Mouse (Mus musculus) heart, postnatal 0 days (tissue): Measurements from ENCODE around the gene Pon2. TPM values are rescaled to one million over a fixed set of nuclear protein-coding genes. Genes with fewer than 3 reads are reported as not detected.
"Not testable (repeated sequence)": the region's sequence is repeated elsewhere in the genome, so short reads cannot be mapped to it uniquely, and the experiment has no call there.

Experiments
- ATAC-seq: fragments of 200-750 bp; cut with Nextera tagmentation; 2 replicates; pipeline ENCODE4 v1.8.0; 2017; ENCODE audit warnings: low read depth, moderate number of reproducible peaks, moderate library complexity; ENCODE audit not compliant: insufficient read depth
- DNase-seq: peaks from one replicate; pipeline ENCODE4 v3.0.0-alpha.2; 2016; ENCODE audit warnings: low spot score
- H3K27ac ChIP-seq: fragments of 300-500 bp; sonication (generic); 2 replicates; pipeline ENCODE4 v1.5.1; 2014; ENCODE audit warnings: low read depth, mild to moderate bottlenecking
- H3K27me3 ChIP-seq: fragments of 300-500 bp; sonication (generic); 2 replicates; pipeline ENCODE4 v1.6.1; 2014; ENCODE audit warnings: low read length, mixed read lengths; ENCODE audit not compliant: control insufficient read depth, insufficient read depth
- H3K36me3 ChIP-seq: fragments of 300-500 bp; sonication (generic); replicated peaks from 2 replicates; pipeline ENCODE4 v1.6.1; 2014; ENCODE audit warnings: low read length, mixed read lengths; ENCODE audit not compliant: control insufficient read depth, insufficient read depth
- H3K4me1 ChIP-seq: fragments of 300-500 bp; sonication (generic); 2 replicates; pipeline ENCODE4 v1.6.1; 2014; ENCODE audit warnings: antibody characterized with exemption; ENCODE audit not compliant: control insufficient read depth, insufficient read depth
- H3K4me2 ChIP-seq: fragments of 300-500 bp; sonication (generic); 2 replicates; pipeline ENCODE4 v1.6.1; 2014; ENCODE audit warnings: low read depth, mild to moderate bottlenecking, low read length, moderate library complexity
- H3K4me3 ChIP-seq: fragments of 300-500 bp; sonication (generic); 2 replicates; pipeline ENCODE4 v1.5.1; 2014; ENCODE audit warnings: low read depth, low read length
- H3K9ac ChIP-seq: fragments of 300-500 bp; sonication (generic); replicated peaks from 2 replicates; pipeline ENCODE4 v1.6.1; 2014; ENCODE audit warnings: low read depth, low read length, mixed read lengths
- H3K9me3 ChIP-seq: fragments of 300-500 bp; sonication (generic); replicated peaks from 2 replicates; pipeline ENCODE4 v1.6.1; 2016; ENCODE audit warnings: low read length; ENCODE audit not compliant: control insufficient read depth
- CTCF ChIP-seq: IDR thresholded peaks from 2 replicates; pipeline ENCODE4 v1.5.1; 2016; ENCODE audit warnings: antibody characterized with exemption, control low read depth, low read depth
- EP300 ChIP-seq: IDR thresholded peaks from 2 replicates; pipeline ENCODE4 v1.6.1; 2016; ENCODE audit warnings: antibody characterized with exemption, low read depth
- WGBS: fragments of 180-500 bp; shearing (Covaris S2); extraction: QIAGEN DNeasy Blood & Tissue Kit; methylation state at CpG from one replicate; pipeline ENCODE4 v1.1.7; 2014; 5-methylcytosine and 5-hydroxymethylcytosine counted together
- polyA plus RNA-seq: library from polyadenylated mRNA; unstranded; fragments of >200 nt; fragmentation: Nextera tagmentation; extraction: Ambion mirVana; gene quantifications from 2 replicates; pipeline ENCODE4 v1.2.1, GENCODE M21; 2015
- total RNA-seq: library from RNA; depleted of rRNA; stranded (reverse); fragments of >200 nt; gene quantifications from 2 replicates; pipeline ENCODE4 v1.2.3, GENCODE M21; 2014; ENCODE audit warnings: low replicate concordance; rRNA removed

Gene Pon2
- total RNA-seq: 29.1 and 29.7 TPM in 2 replicates
- polyA plus RNA-seq: 51.4 and 56.8 TPM in 2 replicates

DNA sequence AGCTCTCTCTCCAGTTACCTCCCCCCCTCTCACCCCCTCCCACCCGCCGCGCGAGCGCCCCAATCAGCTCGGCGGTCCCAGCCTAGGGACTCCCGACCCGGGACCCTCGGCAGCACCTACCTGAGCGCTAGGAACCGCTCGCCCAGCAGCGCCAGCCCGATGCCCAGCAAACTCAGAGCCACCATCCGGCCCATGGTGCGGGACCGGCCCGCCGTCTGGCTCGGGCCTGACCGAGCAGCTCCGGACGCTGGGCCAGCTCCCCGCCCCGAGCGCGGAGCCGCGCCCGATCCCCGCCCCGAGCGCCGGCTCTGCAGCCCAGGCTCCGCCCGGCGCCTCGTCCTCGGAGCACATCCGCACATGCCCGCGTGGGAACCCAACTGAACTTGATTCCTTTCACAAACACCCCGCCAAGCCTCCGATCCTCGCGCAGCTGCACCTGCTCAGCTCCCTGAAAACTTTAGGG, at the start of gene Pon2:
Gene Pon2, minus strand, starts transcription at position 364 of the 463 bp plus-strand sequence.
- DNase-seq: peak; percentile 74
- H3K9ac ChIP-seq: peak within 1 kb of the TSS; percentile 72
- TF ChIP-seq EP300: no peak
- no peak for TF ChIP-seq CTCF
- under 1% methylated on average over 35 of the region's 47 CpGs for WGBS
- H3K9me3 ChIP-seq: no peaks in the 10 kb centered on the region
- H3K36me3 ChIP-seq: peaks cover 5% of the 10 kb centered on the region; the same call in 1 of the 2 replicates
- ATAC-seq: peak; percentile 95
- no peaks in the 10 kb centered on the region for H3K4me1 ChIP-seq
- H3K27ac ChIP-seq: peak within 1 kb of the TSS; percentile 89
- H3K4me3 ChIP-seq: peak within 1 kb of the TSS; percentile 62
- H3K27me3 ChIP-seq: no peaks in the 10 kb centered on the region
- peak within 1 kb of the TSS; percentile 67 for H3K4me2 ChIP-seq

DNA sequence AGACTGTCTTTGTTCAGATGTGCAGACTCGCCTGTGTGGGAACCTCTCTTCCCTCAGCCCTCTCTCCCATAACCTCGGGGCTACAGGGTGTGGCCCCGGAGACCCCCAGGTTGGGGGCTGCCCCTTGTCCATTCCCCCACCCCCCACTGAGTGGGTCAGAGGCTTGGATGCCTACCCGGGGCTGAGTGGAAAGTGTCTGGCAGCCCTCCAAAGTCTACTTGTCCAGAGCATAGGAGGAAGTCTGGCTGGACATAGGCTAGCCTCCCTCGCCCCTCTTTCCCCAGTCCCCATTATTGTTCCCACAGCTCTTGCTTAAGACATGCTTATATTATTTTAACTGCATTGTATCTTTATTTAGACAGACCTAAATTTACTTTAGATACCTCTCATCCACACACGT, 46.0 kb upstream of the Pon2 start:
- no peaks in the 10 kb centered on the region for H3K4me1 ChIP-seq
- no peak overlapping the region for H3K4me3 ChIP-seq
- H3K9ac ChIP-seq: no peak overlapping the region
- DNase-seq (no peak), ATAC-seq (peak; percentile 55; the same call in 1 of the 2 replicates)
- no peak overlapping the region for H3K27ac ChIP-seq
- H3K36me3 ChIP-seq: no peaks in the 10 kb centered on the region
- TF ChIP-seq CTCF: no peak
- TF ChIP-seq EP300: no peak
- 29% methylated on average over 6 of the region's 6 CpGs for WGBS
- no peaks in the 10 kb centered on the region for H3K9me3 ChIP-seq
- H3K27me3 ChIP-seq: no peaks in the 10 kb centered on the region
- H3K4me2 ChIP-seq: no peak overlapping the region

DNA sequence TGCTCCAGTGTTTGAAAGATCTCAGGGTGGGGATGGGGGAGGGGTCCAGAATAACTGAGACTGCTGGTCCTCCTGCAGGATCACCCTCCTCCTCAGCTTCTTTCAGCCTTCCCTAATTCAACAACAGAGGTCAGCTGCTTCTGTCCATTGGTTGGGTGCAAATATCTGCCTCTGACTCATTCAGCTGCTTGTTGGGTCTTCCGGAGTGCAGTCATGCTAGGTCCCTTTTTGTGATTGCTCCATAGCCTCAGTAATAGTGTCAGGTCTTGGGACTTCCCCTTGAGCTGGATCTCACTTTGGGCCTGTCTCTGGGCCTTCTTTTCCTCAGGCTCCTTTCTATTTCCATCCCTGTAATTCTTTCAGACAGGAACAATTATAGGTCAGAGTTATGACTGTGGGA, 41.0 kb upstream of the Pon2 start:
- not testable (repeated sequence) for H3K4me3 ChIP-seq, H3K27me3 ChIP-seq, H3K36me3 ChIP-seq, H3K27ac ChIP-seq, H3K4me1 ChIP-seq, ATAC-seq, H3K4me2 ChIP-seq, DNase-seq, H3K9me3 ChIP-seq, H3K9ac ChIP-seq
- 94% methylated on average over 1 of the region's 1 CpGs for WGBS

DNA sequence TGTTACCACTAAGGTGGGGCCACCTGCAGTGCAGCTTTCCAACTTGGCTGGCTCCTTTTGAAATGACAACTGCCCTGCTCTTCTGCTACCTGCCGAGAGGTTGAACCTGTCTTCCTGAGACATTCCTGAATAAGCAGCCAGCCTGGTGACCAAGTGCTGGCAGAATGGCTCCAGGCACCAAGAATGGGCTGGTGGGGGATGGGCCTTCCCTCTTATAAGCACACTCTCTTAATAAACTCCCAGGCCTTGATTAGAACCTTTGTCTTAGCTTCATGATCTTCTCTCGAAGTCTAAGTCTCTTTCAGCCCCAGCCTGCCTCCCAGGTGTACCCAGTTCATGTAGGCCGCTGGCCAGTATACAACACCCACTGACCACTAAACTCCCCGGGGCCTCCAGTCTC, 40.5 kb upstream of the Pon2 start:
- H3K27ac ChIP-seq, H3K36me3 ChIP-seq, H3K4me2 ChIP-seq, H3K4me3 ChIP-seq, H3K9ac ChIP-seq, H3K4me1 ChIP-seq, H3K27me3 ChIP-seq, DNase-seq, H3K9me3 ChIP-seq, ATAC-seq: not testable (repeated sequence)
- 84% methylated on average over 4 of the region's 4 CpGs for WGBS

DNA sequence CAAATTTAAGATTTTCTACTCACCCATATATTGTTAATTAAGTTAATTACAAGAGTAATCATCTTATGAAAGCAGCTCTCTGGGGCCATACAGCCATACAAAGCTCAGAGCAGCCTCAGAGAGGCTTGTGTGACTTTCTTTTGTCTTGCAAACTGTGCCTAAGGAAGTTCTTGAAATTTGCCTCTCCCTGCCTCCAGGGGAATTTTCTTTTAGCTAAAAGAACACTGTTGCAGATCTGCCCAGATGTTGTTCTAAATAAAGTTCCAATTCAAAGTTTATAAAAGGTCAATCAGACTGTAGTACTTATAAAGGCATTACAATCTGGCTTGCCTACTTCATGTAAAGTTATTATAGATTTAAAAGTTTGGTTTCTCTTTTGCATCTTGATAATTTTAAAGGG, 37.8 kb upstream of the Pon2 start:
- DNase-seq, H3K9ac ChIP-seq, H3K4me1 ChIP-seq, H3K36me3 ChIP-seq, H3K9me3 ChIP-seq, H3K4me2 ChIP-seq, H3K27ac ChIP-seq, H3K27me3 ChIP-seq, H3K4me3 ChIP-seq, ATAC-seq: not testable (repeated sequence)

DNA sequence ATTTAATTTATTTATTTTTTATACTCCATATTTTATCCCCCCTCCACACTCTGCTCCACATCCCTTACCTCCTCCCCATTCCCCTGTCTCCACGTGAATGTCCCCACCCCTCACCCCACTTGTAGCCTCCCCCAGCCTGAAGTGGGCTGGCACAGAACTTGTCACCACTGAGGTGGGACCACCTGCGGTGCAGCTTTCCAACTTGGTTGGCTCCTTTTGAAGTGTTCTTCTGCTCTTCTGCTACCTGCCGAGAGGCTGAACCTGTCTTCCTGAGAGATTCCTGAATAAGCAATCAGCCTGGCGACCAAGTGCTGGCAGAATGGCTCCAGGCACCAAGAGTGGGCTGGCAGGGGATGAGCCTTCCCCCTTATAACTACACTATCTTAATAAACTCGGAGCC, 35.8 kb upstream of the Pon2 start:
- no peak for TF ChIP-seq CTCF
- no peak for TF ChIP-seq EP300
- no peaks in the 10 kb centered on the region for H3K36me3 ChIP-seq
- no peaks in the 10 kb centered on the region for H3K4me1 ChIP-seq
- no peak overlapping the region for H3K27ac ChIP-seq
- ATAC-seq (no peak), DNase-seq (no peak)
- 61% methylated on average over 5 of the region's 5 CpGs for WGBS
- H3K27me3 ChIP-seq: no peaks in the 10 kb centered on the region
- H3K4me2 ChIP-seq: peak overlapping the region; percentile 26; the same call in 1 of the 2 replicates
- no peak overlapping the region for H3K9ac ChIP-seq
- H3K9me3 ChIP-seq: no peaks in the 10 kb centered on the region
- no peak overlapping the region for H3K4me3 ChIP-seq
